Mouse (Mus musculus) liver, postnatal 0 days (tissue): ENCODE results near the gene Prol1.
"Not testable (repeated sequence)": the region's sequence is repeated elsewhere in the genome, so short reads cannot be mapped to it uniquely, and the experiment has no call there.

ENCODE experiments used
- CTCF ChIP-seq: sonication (generic); IDR thresholded peaks from 2 replicates; pipeline ENCODE4 v1.5.1; 2016; ENCODE audit warnings: antibody characterized with exemption, low read depth
- EP300 ChIP-seq: IDR thresholded peaks from 2 replicates; pipeline ENCODE4 v1.6.1; 2016; ENCODE audit warnings: antibody characterized with exemption, low read depth, mild to moderate bottlenecking

DNA sequence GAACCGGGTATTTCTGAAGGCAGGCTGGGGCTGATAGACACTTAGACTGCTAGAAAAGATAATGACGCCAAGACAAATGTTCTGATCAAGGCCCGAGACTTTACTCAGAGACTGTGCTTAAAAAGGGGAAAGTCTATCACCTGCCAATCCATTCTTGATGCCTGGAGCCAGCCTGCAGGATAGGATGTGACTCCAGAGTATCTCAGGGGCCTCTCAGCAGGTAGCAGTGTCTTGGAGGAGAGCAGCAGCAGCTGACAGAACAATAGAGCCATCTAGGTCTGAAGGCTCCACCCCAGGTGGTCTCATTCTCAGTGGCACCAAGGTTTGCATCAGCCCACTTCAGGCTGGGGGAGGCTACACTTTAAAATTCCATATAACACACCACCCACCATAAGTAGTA lies 5.8 kb upstream of the Prol1 start:
- TF ChIP-seq CTCF, EP300: not testable (repeated sequence)
